Mouse (Mus musculus) testis, adult 2 months (tissue): Measurements from ENCODE around the gene Arvcf.

Experiments
- CTCF ChIP-seq: fragments of 200-500 bp; IDR thresholded peaks from 2 replicates; pipeline ENCODE4 v1.5.1; 2012; ENCODE audit warnings: low read depth, mild to moderate bottlenecking, inconsistent platforms, low read length, moderate library complexity; ENCODE audit not compliant: control insufficient read depth, insufficient read depth, insufficient replicate concordance
- POLR2A ChIP-seq: fragments of 200-500 bp; IDR thresholded peaks from 2 replicates; pipeline ENCODE4 v1.6.1; 2012; ENCODE audit warnings: low read depth, mild to moderate bottlenecking, inconsistent platforms, low read length, moderate library complexity; ENCODE audit not compliant: control insufficient read depth

GRCm38 (mm10) chr16:18381621-18382258 lies 33.8 kb downstream of the Arvcf start:
- no peak for TF ChIP-seq CTCF
- no peak for TF ChIP-seq POLR2A
